Mouse (Mus musculus): ENCODE measurements around the gene Sec13. TPM values are rescaled to one million over a fixed set of nuclear protein-coding genes. Genes with fewer than 3 reads are reported as not detected.
"Not testable (repeated sequence)": the region's sequence is repeated elsewhere in the genome, so short reads cannot be mapped to it uniquely, and the experiment has no call there.

Gene Sec13
- polyA plus RNA-seq, 1 experiment from 2014 or later = 147 TPM

DNA sequence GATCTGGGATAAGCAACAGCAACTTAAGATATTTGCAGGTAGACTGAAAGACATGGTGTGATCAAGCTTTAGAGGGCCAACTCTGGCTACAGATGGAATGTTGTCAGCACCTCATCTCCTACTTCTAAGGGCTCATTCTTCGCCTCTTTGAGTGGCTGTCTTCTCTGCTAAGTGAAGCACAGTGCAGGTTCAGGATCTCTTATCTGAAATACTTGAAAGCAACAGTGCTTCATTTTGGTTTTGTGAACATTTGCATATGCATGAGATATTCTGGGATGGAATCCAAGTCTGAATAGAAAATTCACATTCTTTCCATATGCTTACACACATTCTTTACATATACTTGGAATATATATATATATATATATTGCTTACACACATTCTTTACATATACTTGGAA, 1.8 kb upstream of the Sec13 start:
- WGBS (ENCODE audit: insufficient replicate concordance) = 54% methylated on average over 1 of the region's 1 CpGs

DNA sequence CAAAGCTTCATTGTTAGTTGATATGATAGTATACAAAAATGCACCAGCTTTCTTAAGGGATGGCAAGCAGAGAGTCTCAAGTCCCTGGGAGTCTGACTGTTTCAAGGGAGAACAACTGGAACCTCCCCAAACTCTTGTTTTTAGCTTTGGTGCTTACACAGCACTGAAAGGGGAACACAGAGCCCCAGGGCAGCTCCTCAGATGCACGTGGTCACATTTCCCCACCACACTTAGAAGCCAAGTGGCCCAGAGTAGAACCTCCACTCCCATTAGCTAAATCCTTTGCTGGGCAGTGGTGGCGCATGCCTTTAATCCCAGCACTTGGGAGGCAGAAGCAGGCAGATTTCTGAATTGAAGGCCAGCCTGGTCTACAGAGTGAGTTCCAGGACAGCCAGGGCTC, 882 bp upstream of the Sec13 start:
- no peak for ATAC-seq (ENCODE audit: low read depth)
- DNase-seq = no peak
- H3K9ac ChIP-seq = no peak overlapping the region
- H3K27me3 ChIP-seq = peaks cover 10% of the 10 kb centered on the region
- peaks cover 17% of the 10 kb centered on the region for H3K36me3 ChIP-seq
- no peak overlapping the region for H3K27ac ChIP-seq
- WGBS (ENCODE audit: insufficient replicate concordance) = 55% methylated on average over 2 of the region's 2 CpGs
- no peak overlapping the region for H3K4me2 ChIP-seq
- no peak overlapping the region for H3K4me3 ChIP-seq (replicated peaks)
- no peaks in the 10 kb centered on the region for H3K9me3 ChIP-seq (replicated peaks)
- peaks cover 23% of the 10 kb centered on the region for H3K4me1 ChIP-seq (replicated peaks)

More for the DNA sequence above, 1.8 kb upstream of the Sec13 start:
- no peak overlapping the region for H3K4me2 ChIP-seq
- H3K27me3 ChIP-seq = peaks cover 17% of the 10 kb centered on the region
- H3K36me3 ChIP-seq = peaks cover 9% of the 10 kb centered on the region
- no peak for ATAC-seq (ENCODE audit: low read depth)
- no peaks in the 10 kb centered on the region for H3K9me3 ChIP-seq (replicated peaks)
- H3K9ac ChIP-seq = no peak overlapping the region
- peaks cover 23% of the 10 kb centered on the region for H3K4me1 ChIP-seq (replicated peaks)
- H3K4me3 ChIP-seq (replicated peaks) = no peak overlapping the region
- H3K27ac ChIP-seq = no peak overlapping the region
- DNase-seq = no peak

DNA sequence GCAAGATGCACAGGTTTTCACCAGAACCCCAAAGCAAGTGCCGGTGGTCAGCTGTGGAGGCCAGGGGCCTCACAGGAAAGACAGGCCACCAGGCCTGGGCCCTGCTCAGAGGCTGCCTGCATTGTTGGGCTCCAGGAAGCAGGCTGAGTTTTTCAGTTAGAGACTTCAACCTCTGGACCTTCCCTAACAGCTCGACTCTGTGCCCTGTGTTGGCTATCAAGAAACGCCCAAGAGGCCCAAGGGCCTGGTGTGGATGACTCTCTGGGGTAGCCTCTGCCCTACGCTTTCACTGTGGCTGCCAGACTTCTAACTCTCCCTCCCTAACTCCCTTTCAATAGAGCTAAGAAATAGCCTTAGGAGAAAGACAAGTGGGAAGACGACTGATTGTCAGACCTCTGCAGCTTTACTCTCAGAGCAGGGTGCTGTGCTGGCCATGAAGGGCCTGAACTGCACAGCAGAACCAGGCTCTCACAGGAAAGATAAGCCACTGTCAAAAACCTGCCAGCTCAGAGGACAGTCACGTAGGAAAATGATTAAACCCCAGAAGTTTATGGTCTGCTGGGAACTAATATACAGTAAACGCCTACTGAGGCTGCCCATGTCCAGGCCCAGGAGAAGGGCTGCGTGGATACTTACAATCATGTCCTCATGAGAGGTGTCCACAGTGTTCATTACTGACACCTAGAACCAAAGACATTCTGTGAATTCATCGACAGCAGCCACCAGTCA, 3.1 kb downstream of the Sec13 start:
- WGBS (ENCODE audit: insufficient replicate concordance) = 73% methylated on average over 9 of the region's 9 CpGs
- Histone ChIP-seq H3K27me3 (no peaks in the 10 kb centered on the region), H3K4me2 (no peak overlapping the region), H3K9ac (no peak overlapping the region), H3K4me3 (replicated peaks) (no peak overlapping the region), H3K4me1 (replicated peaks) (peaks cover 18% of the 10 kb centered on the region), H3K36me3 (peaks cover 53% of the 10 kb centered on the region), H3K9me3 (replicated peaks) (no peaks in the 10 kb centered on the region), H3K27ac (no peak overlapping the region)
- ATAC-seq (ENCODE audit: low read depth) (no peak), DNase-seq (no peak)

DNA sequence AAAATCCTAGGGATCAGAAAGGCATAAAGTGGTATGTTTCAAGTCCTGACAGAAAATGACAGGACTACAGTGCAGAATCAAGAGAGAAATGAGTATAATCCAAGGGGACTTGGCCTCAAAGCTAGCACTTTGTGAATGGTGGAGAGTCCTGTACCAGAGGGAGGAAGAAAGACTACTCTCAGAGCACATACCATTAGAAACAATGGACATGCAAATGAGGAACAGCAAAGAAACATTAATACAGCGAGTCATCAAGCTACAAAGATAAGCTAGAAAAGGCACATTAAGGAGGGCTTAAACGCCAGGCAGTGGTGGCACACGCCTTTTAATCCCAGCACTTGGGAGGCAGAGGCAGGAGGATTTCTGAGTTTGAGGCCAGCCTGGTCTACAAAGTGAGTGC, 9.2 kb downstream of the Sec13 start:
- Histone ChIP-seq H3K4me3 (replicated peaks) (no peak overlapping the region), H3K36me3 (peaks cover 97% of the 10 kb centered on the region), H3K4me1 (replicated peaks) (no peaks in the 10 kb centered on the region), H3K9ac (no peak overlapping the region), H3K9me3 (replicated peaks) (no peaks in the 10 kb centered on the region), H3K27ac (no peak overlapping the region), H3K4me2 (no peak overlapping the region), H3K27me3 (no peaks in the 10 kb centered on the region)
- DNase-seq = no peak
- ATAC-seq (ENCODE audit: low read depth) = no peak
- 76% methylated on average over 3 of the region's 3 CpGs for WGBS (ENCODE audit: insufficient replicate concordance)

DNA sequence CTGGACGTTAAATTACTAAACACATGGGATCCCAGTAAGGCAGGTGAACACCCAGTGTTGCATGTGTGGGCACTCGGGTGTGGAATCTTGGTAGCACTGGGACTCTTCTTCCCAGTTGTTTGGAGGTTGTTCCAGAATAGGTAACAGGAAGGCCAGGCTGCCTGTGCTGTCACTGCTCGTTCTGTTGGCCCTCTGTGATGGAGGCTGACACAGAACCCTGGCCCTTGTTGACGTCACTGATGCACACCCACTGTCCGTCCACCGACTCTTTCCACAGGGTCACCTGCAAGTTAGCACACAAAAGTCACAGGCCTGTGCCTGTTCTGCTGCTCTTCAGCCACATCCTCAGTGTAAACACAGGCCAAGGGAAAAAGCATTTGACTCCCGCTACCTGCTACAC, 12.4 kb downstream of the Sec13 start:
- Histone ChIP-seq H3K27me3 (no peaks in the 10 kb centered on the region), H3K4me3 (replicated peaks) (no peak overlapping the region), H3K9me3 (replicated peaks) (no peaks in the 10 kb centered on the region), H3K36me3 (peaks cover 96% of the 10 kb centered on the region), H3K27ac (no peak overlapping the region), H3K9ac (no peak overlapping the region), H3K4me1 (replicated peaks) (no peaks in the 10 kb centered on the region), H3K4me2 (no peak overlapping the region)
- DNase-seq (no peak), ATAC-seq (ENCODE audit: low read depth) (no peak)
- whole genome bisulfite sequencing (ENCODE audit: insufficient replicate concordance) = 82% methylated on average over 7 of the region's 7 CpGs

DNA sequence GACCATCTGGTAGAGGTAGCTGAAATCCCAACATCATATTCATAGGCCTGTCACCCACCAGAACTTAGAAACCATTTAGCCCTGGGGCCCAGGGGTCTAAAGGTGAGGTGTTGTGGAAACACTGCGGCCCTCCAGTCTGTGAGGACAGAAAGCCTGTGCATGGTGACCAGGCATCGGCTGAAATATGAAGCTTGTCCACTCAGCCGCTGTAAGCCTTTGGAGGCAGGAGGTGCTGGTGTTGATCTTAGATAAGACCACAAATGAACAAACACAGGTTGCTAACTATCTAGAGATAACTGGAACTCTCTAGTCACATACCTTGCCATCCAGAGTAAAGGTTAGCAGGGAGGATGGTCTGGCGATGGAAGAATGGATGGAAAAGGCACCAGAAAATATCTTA, 19.5 kb downstream of the Sec13 start:
- Histone ChIP-seq H3K27me3 (no peaks in the 10 kb centered on the region), H3K9me3 (replicated peaks) (no peaks in the 10 kb centered on the region), H3K4me3 (replicated peaks) (no peak overlapping the region), H3K9ac (no peak overlapping the region), H3K4me1 (replicated peaks) (peaks cover 15% of the 10 kb centered on the region), H3K27ac (peak overlapping the region; percentile 64), H3K36me3 (peaks cover 86% of the 10 kb centered on the region), H3K4me2 (no peak overlapping the region)
- no peak for DNase-seq
- ATAC-seq (ENCODE audit: low read depth) = peak; percentile 68
- WGBS (ENCODE audit: insufficient replicate concordance) = 76% methylated on average over 4 of the region's 4 CpGs

DNA sequence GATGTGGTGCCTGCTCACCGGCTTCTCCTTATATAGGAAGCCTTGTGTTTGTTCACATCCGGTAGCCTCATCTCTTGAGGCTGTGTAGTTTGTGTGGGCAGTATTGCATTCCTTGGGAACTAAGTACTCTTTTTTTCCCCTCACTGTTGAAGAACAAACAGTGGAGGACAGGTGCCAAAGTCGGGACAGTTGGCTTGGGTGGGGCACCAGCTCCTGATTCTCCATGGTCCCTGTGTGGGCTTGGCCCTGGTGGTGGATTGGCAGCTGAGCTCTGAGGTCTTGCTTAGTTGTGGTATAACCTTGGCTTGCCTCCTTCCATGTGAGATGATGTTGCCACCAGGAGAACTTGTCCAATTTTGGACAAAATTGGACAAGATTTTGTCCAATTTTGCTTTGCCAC, 20.7 kb downstream of the Sec13 start, which contains the start of gene Ghrl:
TSS of gene Ghrl (minus strand) at position 3 of the 400 bp plus-strand sequence.
- H3K4me3 ChIP-seq (replicated peaks) = no peak within 1 kb of the TSS
- no peak within 1 kb of the TSS for H3K4me2 ChIP-seq
- peak within 1 kb of the TSS; percentile 64 for H3K27ac ChIP-seq
- WGBS (ENCODE audit: insufficient replicate concordance) = 83% methylated on average over 3 of the region's 3 CpGs
- H3K9ac ChIP-seq = no peak within 1 kb of the TSS
- H3K4me1 ChIP-seq (replicated peaks) = peaks cover 19% of the 10 kb centered on the region
- no peaks in the 10 kb centered on the region for H3K9me3 ChIP-seq (replicated peaks)
- no peaks in the 10 kb centered on the region for H3K27me3 ChIP-seq
- no peak for ATAC-seq (ENCODE audit: low read depth)
- peaks cover 87% of the 10 kb centered on the region for H3K36me3 ChIP-seq
- DNase-seq = no peak

DNA sequence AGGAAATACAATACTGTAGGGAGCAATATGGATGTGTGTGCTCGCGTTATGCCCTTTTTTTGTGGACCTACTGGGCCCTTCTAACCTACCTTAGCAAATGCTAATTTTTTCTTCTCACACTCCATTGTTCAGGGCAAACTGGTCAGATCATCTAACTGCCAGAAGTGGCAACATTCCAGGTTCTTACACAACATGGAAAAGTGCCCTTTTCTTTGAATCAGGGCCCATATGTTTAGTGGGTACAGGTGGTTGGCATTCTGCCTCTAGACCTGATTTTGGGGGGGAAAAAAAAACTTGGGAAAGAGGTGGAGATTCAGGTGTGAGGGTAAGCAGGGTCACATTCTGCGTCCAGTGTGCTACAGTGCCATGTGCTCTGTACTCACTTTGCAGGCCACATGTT, 23.0 kb downstream of the Sec13 start:
- H3K36me3 ChIP-seq = peaks cover 93% of the 10 kb centered on the region

DNA sequence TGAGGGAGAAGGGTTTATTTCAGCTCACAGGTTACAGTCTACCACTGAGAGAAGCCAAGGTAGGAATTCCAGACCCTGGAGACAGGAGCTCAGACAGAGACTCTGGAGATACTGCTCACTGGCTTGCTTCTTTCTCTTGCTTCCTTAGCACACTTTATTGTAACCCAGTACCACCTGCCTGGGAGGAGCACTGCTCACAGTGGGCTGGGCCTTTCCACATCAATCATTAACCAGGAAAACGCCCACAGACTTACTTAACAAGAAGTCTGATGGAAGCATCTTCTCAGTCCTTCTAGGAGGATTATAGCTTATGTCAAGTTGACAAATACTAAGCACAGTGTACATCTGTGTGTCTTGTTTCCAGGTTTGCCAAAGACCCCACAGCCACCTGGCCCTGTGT, 25.7 kb downstream of the Sec13 start:
- Histone ChIP-seq H3K27me3 (no peaks in the 10 kb centered on the region), H3K9me3 (replicated peaks) (no peaks in the 10 kb centered on the region), H3K27ac (peak overlapping the region; percentile 50; the same call in 1 of the 2 replicates), H3K4me1 (replicated peaks) (peaks cover 14% of the 10 kb centered on the region), H3K4me2 (no peak overlapping the region), H3K9ac (no peak overlapping the region), H3K4me3 (replicated peaks) (no peak overlapping the region), H3K36me3 (peaks cover 98% of the 10 kb centered on the region)
- ATAC-seq (ENCODE audit: low read depth) = no peak
- DNase-seq = no peak
- 67% methylated on average over 1 of the region's 1 CpGs for WGBS (ENCODE audit: insufficient replicate concordance)

More for the DNA sequence above, 23.0 kb downstream of the Sec13 start:
- H3K9me3 ChIP-seq (replicated peaks) = no peaks in the 10 kb centered on the region
- WGBS (ENCODE audit: insufficient replicate concordance) = 77% methylated on average over 3 of the region's 3 CpGs
- no peak overlapping the region for H3K27ac ChIP-seq
- ATAC-seq (ENCODE audit: low read depth) (no peak), DNase-seq (no peak)
- no peak overlapping the region for H3K9ac ChIP-seq
- H3K4me1 ChIP-seq (replicated peaks) = peaks cover 25% of the 10 kb centered on the region
- no peak overlapping the region for H3K4me3 ChIP-seq (replicated peaks)
- H3K4me2 ChIP-seq = no peak overlapping the region
- H3K27me3 ChIP-seq = no peaks in the 10 kb centered on the region

DNA sequence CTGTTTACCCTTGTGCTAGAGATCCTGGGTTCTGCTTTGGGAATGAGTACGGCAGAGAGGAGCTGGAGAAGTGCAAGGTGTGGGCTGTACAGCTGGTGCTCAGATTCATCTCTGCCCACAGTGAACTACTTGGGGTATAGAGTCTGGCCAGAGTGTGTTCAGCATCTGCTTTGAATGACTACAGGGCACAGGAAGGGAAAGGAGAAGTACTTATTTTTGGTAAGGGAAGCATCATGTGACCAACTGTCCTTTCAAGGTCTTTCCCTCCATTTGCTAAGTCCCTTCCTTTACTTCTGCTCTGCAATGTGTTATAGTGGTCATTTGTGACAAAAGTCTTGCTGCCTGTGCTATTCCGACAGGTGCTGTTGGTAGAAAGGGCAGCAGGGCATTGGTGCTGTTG, 26.3 kb downstream of the Sec13 start:
- no peak overlapping the region for H3K4me3 ChIP-seq (replicated peaks)
- WGBS (ENCODE audit: insufficient replicate concordance) = 61% methylated on average over 2 of the region's 2 CpGs
- H3K4me2 ChIP-seq = no peak overlapping the region
- H3K27ac ChIP-seq = peak overlapping the region; percentile 50; the same call in 1 of the 2 replicates
- peaks cover 98% of the 10 kb centered on the region for H3K36me3 ChIP-seq
- H3K27me3 ChIP-seq = no peaks in the 10 kb centered on the region
- H3K9ac ChIP-seq = no peak overlapping the region
- H3K9me3 ChIP-seq (replicated peaks) = no peaks in the 10 kb centered on the region
- peaks cover 9% of the 10 kb centered on the region for H3K4me1 ChIP-seq (replicated peaks)
- ATAC-seq (ENCODE audit: low read depth) = no peak
- no peak for DNase-seq

DNA sequence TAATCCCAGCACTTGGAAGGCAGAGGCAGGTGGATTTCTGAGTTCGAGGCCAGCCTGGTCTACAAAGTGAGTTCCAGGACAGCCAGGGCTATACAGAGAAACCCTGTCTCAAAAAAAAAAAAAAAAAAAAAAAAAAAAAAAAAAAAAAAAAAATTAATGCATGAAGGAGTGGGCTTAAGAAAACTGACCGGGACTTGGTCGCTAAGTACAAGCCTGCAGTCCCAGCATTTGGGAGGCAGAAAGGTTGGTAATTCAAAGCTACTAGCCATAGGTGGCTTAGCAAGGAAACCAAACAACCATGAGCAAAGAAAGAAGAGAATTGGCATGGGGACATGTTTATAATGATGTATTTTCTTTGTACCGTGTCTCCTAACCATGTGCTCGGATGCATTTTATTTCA, 27.2 kb downstream of the Sec13 start:
- not testable (repeated sequence) for H3K27ac ChIP-seq; H3K27me3 ChIP-seq; H3K4me3 ChIP-seq (replicated peaks); H3K4me2 ChIP-seq; ATAC-seq (ENCODE audit: low read depth); H3K4me1 ChIP-seq (replicated peaks); H3K9me3 ChIP-seq (replicated peaks); DNase-seq; H3K9ac ChIP-seq
- H3K36me3 ChIP-seq = peaks cover 98% of the 10 kb centered on the region
- WGBS (ENCODE audit: insufficient replicate concordance) = 79% methylated on average over 5 of the region's 5 CpGs

DNA sequence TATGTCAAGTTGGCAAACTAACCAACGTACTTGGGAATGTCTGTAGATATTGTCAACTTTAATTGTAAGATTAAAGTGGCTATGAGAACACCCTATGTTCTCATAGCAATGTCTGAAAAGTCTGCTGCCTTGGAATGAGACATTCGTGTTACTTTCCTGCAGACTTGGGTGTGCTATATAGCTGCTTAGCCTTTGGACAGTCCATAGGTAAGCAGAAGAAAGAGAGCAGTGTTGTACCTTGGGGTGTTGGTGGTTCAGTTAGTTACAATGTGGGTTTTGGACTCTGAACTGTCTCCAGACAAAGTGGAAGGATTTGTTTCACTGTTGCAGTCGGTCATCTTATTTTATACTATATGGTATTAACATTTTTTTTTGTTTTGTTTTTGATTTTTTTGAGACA, 27.8 kb downstream of the Sec13 start:
- 82% methylated on average over 3 of the region's 3 CpGs for WGBS (ENCODE audit: insufficient replicate concordance)
- Histone ChIP-seq H3K36me3 (peaks cover 99% of the 10 kb centered on the region), H3K9ac (no peak overlapping the region), H3K4me3 (replicated peaks) (no peak overlapping the region), H3K4me2 (no peak overlapping the region), H3K27ac (no peak overlapping the region), H3K9me3 (replicated peaks) (no peaks in the 10 kb centered on the region), H3K27me3 (no peaks in the 10 kb centered on the region), H3K4me1 (replicated peaks) (peaks cover 9% of the 10 kb centered on the region)
- ATAC-seq (ENCODE audit: low read depth) (no peak), DNase-seq (no peak)

Measured in liver, embryonic 13.5 days (tissue).